Mouse (Mus musculus): ENCODE results near the gene Matk.

The Matk gene

DNA sequence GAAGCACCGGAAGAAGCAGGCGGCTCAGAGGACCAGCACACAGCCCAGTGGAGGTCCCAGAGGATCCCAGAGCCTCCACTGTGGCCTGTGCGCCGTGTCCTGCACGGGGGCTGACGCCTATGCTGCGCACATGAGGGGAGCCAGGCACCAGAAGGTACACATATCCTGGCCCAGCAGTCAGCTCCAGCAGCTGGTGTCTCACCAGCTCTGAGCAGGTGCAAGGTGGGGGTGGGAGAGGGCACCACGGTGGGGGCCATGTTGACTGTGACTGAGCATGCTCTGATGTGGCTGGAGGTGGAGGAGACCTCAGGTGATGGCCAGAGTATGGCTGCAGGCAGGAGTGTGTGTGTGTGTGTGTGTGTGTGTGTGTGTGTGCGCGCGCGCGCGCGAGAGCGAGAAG is 10.7 kb upstream of the Matk start:
- DNase-seq (ENCODE audit: low spot score) = no peak

- DNase-seq (ENCODE audit: low spot score) = no peak
These were observed 8.6 kb upstream of the Matk start for GRCm38 (mm10) chr10:81244146-81244545.

- DNase-seq (ENCODE audit: low spot score) = no peak
These were observed 8.1 kb upstream of the Matk start for GRCm38 (mm10) chr10:81244595-81244994.

DNA sequence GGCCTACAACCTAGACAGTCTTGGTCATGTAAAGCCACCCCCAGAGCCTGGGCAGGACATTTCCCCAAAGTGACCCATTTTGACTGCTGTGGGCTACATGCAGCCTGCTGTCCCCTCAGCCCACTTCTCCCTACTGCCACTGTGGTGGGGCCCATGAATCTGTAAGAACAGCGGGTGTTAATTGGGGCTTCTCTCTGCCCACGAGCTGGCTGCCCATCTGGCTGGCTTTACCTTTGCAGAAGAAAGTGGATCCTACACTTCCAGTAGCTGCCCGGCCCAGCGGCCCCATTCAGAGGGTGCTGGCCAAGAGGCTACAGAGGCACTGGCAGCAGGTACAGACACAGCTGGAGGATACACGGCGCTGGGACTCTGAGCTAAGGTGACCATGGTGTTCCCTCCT is 7.6 kb upstream of the Matk start:
- no peak for DNase-seq (ENCODE audit: low spot score)

GRCm38 (mm10) chr10:81247804-81248203 is 4.9 kb upstream of the Matk start:
- no peak for DNase-seq (ENCODE audit: low spot score)

DNA sequence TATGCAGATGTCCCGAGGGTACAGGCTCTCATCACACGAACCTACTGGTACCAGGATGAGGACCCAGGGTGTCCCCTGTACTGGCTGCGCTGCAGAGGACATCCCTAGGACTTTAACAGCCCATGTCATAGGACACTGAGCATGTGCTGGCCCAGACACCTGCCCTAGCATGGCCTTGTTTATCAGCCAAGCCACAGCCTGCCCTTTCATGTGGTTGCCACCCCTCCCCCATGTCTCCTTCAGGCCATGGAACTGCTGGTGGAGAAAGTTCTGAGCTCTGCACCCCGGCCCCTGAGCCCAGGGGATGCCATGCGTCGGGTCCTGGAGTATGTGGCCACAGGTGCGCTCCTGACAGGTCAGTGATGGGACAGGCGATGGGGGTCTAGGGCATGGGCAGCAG is 3.3 kb upstream of the Matk start:
- no peak for DNase-seq (ENCODE audit: low spot score)

DNA sequence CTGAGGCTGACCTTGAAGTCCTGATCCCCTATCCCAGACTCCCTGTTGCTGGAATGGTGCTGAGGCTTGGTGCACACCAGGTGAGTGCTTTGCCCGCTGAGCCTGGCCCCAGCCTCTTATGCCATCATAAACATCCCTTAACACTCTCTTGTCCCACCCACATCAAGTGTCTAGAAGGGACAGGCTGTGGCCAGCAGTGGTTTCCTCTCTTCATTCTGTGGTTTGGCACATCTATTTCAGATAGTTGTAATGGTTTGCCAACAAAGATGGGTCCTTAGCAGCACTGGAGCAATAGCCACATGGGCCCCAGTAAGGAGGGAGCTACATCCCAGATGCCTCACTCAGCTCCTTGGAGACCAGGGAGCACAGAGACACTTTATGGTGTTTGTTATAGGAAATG is 2.2 kb downstream of the Matk start:
- DNase-seq (ENCODE audit: low spot score) = no peak

DNA sequence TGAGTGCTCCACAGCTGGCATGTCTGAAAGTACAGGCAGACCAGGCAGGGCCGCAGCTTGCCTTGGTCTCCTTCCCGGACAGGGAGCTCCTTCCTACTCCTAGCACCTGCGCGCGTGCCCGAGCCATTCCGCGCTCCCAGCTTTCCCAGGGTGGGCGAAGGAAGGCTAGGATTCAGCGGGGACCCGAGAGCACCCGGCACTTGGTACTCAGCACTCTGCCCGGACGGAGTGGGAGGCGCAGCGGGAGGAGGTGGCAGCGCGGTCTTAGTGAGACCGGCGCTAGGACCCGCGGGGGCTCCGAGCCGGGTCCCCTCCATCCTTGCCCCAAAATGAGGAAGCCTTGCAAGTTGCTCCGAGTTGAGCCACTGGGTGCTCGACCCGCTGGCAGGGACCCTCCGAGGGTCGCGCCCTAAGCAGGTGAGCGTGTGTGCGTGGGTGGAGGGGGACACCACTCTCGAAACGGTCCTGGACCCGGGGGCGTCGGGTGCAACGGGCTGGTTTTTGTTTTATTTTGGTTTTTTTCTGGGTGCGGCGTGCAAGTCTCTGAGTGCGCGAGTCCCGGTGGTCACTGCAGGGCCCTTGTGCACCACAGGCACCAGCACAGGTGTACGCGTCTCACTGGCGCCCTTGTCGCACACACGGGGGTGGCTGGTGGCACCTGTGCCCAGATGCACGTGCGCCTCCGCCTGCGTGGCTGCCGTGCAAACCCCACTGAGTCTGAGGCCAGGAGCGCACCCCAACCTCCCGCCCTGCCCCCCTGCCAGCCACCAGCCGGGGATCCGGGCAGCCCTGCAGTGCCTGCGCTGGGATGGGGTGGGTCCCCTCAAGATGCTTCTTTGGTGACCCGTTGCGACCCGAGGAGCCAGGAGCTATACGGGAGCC is 4.7 kb downstream of the Matk start:
- no peak for DNase-seq (ENCODE audit: low spot score)

DNA sequence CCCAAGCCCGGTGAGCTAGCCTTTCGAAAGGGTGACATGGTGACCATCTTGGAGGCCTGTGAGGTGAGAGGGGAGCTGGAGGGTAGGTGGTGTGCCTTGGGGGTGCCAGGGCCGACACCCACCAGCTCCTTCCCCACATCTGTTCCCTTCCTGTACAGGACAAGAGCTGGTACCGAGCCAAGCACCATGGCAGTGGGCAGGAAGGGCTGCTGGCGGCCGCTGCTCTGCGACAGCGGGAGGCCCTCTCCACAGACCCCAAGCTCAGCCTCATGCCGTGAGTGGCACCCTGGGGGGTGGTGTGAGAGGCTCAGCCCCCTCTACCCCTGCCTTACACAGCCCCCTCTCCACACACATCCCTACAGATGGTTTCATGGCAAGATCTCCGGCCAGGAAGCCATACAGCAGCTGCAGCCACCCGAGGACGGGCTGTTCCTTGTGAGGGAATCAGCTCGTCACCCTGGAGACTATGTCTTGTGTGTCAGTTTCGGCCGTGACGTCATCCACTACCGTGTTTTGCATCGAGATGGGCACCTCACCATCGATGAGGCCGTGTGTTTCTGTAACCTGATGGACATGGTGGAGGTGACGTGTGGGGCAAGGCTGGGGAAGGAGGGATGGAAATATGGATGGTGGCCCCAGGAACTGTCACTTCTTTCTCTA is 6.6 kb downstream of the Matk start:
- DNase-seq (ENCODE audit: low spot score) = no peak

DNA sequence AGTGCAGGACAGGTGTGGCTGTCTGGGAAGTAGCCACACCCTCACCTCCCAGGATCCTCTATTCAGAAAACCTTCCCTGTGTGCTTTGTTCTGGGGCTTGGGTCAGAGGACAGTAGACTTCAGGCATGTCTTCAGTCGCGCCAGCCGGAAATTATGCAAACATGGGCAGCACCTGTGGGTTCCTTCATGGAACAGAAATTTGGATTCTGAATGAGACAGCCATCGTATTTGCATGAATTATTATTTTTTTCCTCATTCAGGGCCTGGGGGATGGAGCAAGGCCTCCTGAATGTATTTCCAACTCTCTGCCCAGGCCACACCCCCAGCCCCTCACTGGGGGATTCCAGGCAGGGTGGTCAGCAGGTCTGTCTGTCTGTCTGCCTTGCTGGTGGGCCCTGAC is 8.3 kb downstream of the Matk start:
- DNase-seq (ENCODE audit: low spot score) = no peak

DNA sequence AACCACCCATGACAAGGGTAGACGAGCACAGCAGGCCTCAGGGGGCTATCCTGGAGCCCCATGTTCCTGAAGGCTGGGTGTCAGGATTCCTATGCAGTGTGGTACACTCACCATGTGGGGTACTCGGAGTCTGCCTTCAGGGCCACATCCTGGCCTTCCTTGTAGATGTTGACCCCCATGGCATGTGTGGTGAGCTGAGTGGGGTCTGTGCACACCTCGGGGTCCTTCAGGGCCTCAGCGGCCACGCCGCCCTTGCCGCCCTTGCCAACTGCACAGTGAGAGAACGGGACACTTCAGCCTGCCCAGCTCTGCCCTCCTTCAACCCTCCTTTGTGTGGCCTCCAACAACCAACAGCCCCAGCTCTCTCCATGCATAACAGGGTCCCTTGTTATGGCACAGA is 12.8 kb downstream of the Matk start:
- DNase-seq (ENCODE audit: low spot score) = no peak

- DNase-seq (ENCODE audit: low spot score) = peak; percentile 98
These were observed 13.7 kb downstream of the Matk start, which contains the start of the genes Mrpl54 and Apba3 for GRCm38 (mm10) chr10:81266211-81267105. Gene Mrpl54, minus strand, starts transcription at chr10:81266934. Gene Apba3, plus strand, starts transcription at chr10:81266960.

GRCm38 (mm10) chr10:81268056-81268455 is 15.3 kb downstream of the Matk start:
- DNase-seq (ENCODE audit: low spot score) = peak; percentile 96

- DNase-seq (ENCODE audit: low spot score) = no peak
These were observed 16.1 kb downstream of the Matk start for GRCm38 (mm10) chr10:81268643-81269412.

- no peak for DNase-seq (ENCODE audit: low spot score)
These were observed 19.6 kb downstream of the Matk start for GRCm38 (mm10) chr10:81272356-81272755.

DNA sequence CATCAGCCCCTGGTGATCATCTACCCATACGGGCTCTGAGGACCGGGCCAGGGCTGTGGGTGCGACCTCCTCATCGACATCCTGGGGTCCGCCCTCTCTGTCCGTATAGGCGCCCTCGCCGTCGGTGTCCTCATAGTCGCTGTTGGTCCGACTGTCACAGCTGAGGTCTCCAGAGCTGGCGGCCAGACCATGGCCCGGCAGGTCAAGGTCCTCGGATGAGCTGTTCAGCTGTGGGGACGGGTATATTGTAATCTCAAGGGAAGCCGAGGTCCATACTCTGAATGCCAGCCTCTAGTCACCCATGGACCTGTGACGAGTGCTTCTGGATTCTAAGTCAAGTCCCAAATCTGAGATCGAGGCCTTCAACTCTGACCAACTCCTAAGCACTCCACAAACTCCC is 21.1 kb downstream of the Matk start:
- no peak for DNase-seq (ENCODE audit: low spot score)

GRCm38 (mm10) chr10:81277676-81278075 is 24.9 kb downstream of the Matk start:
- no peak for DNase-seq (ENCODE audit: low spot score)

GRCm38 (mm10) chr10:81279496-81279895 is 26.8 kb downstream of the Matk start:
- DNase-seq (ENCODE audit: low spot score) = no peak

GRCm38 (mm10) chr10:81284189-81284588 is 31.5 kb downstream of the Matk start:
- DNase-seq (ENCODE audit: low spot score) = no peak

GRCm38 (mm10) chr10:81284719-81285118 is 32.0 kb downstream of the Matk start:
- no peak for DNase-seq (ENCODE audit: low spot score)

DNA sequence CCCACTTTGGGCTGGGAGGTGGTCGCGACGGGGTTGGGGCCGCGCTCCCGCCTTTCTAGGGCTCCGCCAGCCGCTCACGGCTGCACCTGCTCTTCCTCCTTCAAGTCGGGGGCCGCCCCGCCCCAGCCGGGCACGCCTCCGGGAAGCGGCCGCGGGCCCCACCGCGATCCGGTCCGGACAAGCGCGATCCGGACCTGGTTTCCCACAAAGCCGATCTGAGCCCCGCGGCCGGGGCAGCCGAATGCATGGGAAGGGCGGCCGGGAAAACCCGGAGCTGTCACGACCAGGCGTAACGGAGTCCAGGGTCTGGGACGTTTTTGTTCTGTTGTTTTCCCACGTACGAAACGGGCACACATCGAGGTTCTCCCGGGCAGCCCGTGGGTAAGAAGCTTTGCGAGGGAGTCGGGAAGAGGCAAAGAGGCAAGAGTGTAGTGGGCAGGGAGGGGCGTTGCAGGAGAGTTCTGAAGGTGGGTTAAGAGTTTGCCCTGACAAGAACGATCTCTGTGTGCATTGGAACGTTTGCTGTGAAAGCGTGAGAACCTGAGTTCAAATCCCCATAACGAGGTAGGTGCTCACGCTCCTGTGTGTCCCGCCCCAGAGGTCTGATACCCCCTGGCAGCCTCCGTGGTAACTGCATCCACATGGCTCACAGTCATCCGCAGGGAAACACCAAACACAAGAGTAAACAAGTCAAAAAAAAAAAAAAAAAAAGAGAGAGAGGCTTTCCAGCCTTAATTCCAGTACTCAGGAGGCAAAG is 33.1 kb downstream of the Matk start:
- DNase-seq (ENCODE audit: low spot score) = peak; percentile 40

All from adipocyte (in vitro differentiated cells).